Mouse (Mus musculus) adrenal gland, postnatal 36 days (tissue): ENCODE data around the gene Rhbdl1. TPM values are rescaled to one million over a fixed set of nuclear protein-coding genes. Genes with fewer than 3 reads are reported as not detected.
A peak's percentile ranks its signal among the peaks of the same experiment; 100 is the strongest.

Experiments
- DNase-seq, 2 experiments: peaks; one replicate each; pipeline ENCODE4 v3.0.0; 2021; ENCODE audit warnings: mixed read lengths in 1 of 2
- microRNA-seq: library from miRNA; unstranded; fragments of <30 nt; microRNA quantifications from one replicate; pipeline ENCODE4 v1.2.0, GENCODE M21; 2021
- total RNA-seq, 2 experiments: library from RNA; stranded (reverse); gene quantifications; 2 replicates each; pipeline ENCODE4 v1.2.3; 2021

The Rhbdl1 gene
- total RNA-seq, 2 experiments from 2014 or later = 17.4 to 20.3 TPM

GRCm38 (mm10) chr17:25794197-25794596 lies 42.9 kb downstream of the Rhbdl1 start:
- DNase-seq = no peak

- DNase-seq = peak; percentile 80 to 88
Observed at GRCm38 (mm10) chr17:25792615-25793014, 44.5 kb downstream of the Rhbdl1 start, which contains the start of gene Fam173a. Gene Fam173a, minus strand, starts transcription at chr17:25792901.

- DNase-seq = peak; percentile 89
Observed at GRCm38 (mm10) chr17:25791843-25792527, 45.1 kb downstream of the Rhbdl1 start.

GRCm38 (mm10) chr17:25791320-25791842 lies 45.7 kb downstream of the Rhbdl1 start:
- no peak for DNase-seq

- no peak for DNase-seq
Observed at GRCm38 (mm10) chr17:25786781-25787504, 50.2 kb downstream of the Rhbdl1 start.

GRCm38 (mm10) chr17:25786280-25786679 lies 50.8 kb downstream of the Rhbdl1 start, which contains the start of gene Ccdc78:
Gene Ccdc78, plus strand, starts transcription at chr17:25786580.
- DNase-seq = no peak

GRCm38 (mm10) chr17:25785281-25785745 lies 51.8 kb downstream of the Rhbdl1 start, which contains the start of gene Haghl:
Gene Haghl, minus strand, starts transcription at chr17:25785673.
- peak; percentile 95 for DNase-seq

Small RNA genes within 50 kb of the gene (microRNA-seq; reads per million reads assigned to microRNA genes)
- gene Mir3082 = 2.0 reads per million

Other genes starting within 250 kb of the Rhbdl1 start
- 1 to 10 TPM; 1.7 to 2.3 TPM for gene Gng13, start 120.1 kb downstream of the Rhbdl1 start, total RNA-seq
- 1 to 10 TPM; 3.6 to 4.0 TPM for gene Chtf18, start 109.9 kb downstream of the Rhbdl1 start, total RNA-seq
- gene Rpusd1, start 109.6 kb downstream of the Rhbdl1 start, total RNA-seq = 10 to 100 TPM; 12.5 to 13.4 TPM
- not detected for gene Mslnl, start 101.3 kb downstream of the Rhbdl1 start, total RNA-seq
- gene Msln, start 82.9 kb downstream of the Rhbdl1 start, total RNA-seq = 1 to 10 TPM; 5.5 to 8.2 TPM
- 10 to 100 TPM; 26.0 to 31.0 TPM for gene Narfl, start 63.5 kb downstream of the Rhbdl1 start, total RNA-seq
- gene Haghl, start 51.6 kb downstream of the Rhbdl1 start, total RNA-seq = 10 to 100 TPM; 17.6 to 32.8 TPM
- not detected for gene Ccdc78, start 50.7 kb downstream of the Rhbdl1 start, total RNA-seq
- 10 to 100 TPM; 76.7 to 85.4 TPM for gene Fam173a, start 44.4 kb downstream of the Rhbdl1 start, total RNA-seq
- not detected for gene AC134908.4, start 41.6 kb downstream of the Rhbdl1 start, total RNA-seq
- 10 to 100 TPM; 24.5 to 27.7 TPM for gene Metrn, start 40.2 kb downstream of the Rhbdl1 start, total RNA-seq
- gene Fbxl16, start 28.2 kb downstream of the Rhbdl1 start, total RNA-seq = 10 to 100 TPM; 19.4 to 34.2 TPM
- 10 to 100 TPM; 16.6 to 20.8 TPM for gene Wdr24, start 13.7 kb downstream of the Rhbdl1 start, total RNA-seq
- gene Jmjd8, start 8.4 kb downstream of the Rhbdl1 start, total RNA-seq = 10 to 100 TPM; 87.8 to 93.9 TPM
- 100 to 1,000 TPM; 167 to 173 TPM for gene Stub1, start 3.9 kb downstream of the Rhbdl1 start, total RNA-seq
- 10 to 100 TPM in 1 of 2 experiments, 1 to 10 TPM in 1; 9.5 to 13.3 TPM for gene Gm20683, start 4.5 kb upstream of the Rhbdl1 start, total RNA-seq
- gene Rhot2, start 7.6 kb upstream of the Rhbdl1 start, total RNA-seq = 100 to 1,000 TPM in 1 of 2 experiments, 10 to 100 TPM in 1; 97.2 to 104 TPM
- gene Wdr90, start 24.2 kb upstream of the Rhbdl1 start, total RNA-seq = 10 to 100 TPM; 12.9 to 15.6 TPM
- 100 to 1,000 TPM; 340 to 398 TPM for gene Mcrip2, start 31.5 kb upstream of the Rhbdl1 start, total RNA-seq
- 100 to 1,000 TPM; 106 to 124 TPM for gene Mettl26, start 37.8 kb upstream of the Rhbdl1 start, total RNA-seq
- 1 to 10 TPM in 1 of 2 experiments, under 1 TPM in 1; 0.99 to 1.2 TPM for gene Wfikkn1, start 43.6 kb upstream of the Rhbdl1 start, total RNA-seq
- 10 to 100 TPM; 20.6 to 46.0 TPM for gene Rab40c, start 82.4 kb upstream of the Rhbdl1 start, total RNA-seq
- gene Pigq, start 107.6 kb upstream of the Rhbdl1 start, total RNA-seq = 100 to 1,000 TPM in 1 of 2 experiments, 10 to 100 TPM in 1; 96.8 to 117 TPM
- not detected for gene Nhlrc4, start 107.7 kb upstream of the Rhbdl1 start, total RNA-seq
- not detected for gene A930017K11Rik, start 115.3 kb upstream of the Rhbdl1 start, total RNA-seq
- 10 to 100 TPM; 16.7 to 23.8 TPM for gene Capn15, start 148.5 kb upstream of the Rhbdl1 start, total RNA-seq
- gene Rab11fip3, start 232.3 kb upstream of the Rhbdl1 start, total RNA-seq = 10 to 100 TPM; 17.9 to 21.9 TPM